ENCODE assay signal across 9 mouse cellular contexts in the genomic region with DNA sequence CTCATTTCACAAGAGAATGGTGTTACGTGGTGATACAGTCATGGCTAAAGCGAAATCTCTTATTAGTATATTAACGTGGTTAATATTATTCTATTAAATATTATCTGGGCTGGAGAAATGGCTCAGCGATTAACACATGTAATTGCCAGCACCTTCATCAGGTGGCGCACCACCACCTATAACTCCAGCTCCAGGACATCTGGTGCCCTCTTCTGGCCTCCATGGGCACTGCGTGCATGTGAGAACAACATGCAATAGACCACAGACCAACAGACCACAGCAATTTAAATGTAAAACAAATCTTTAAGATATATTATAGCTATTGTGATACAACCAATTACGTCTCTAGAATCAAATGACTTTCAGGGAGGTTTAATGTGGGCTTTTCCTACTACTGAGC. TPM values are rescaled to one million over a fixed set of nuclear protein-coding genes. Genes with fewer than 3 reads are reported as not detected.
DNase-seq lines count a peak whose midpoint lies in the region; ATAC-seq and TF ChIP-seq lines count a peak whose summit lies in the region.
"Had no signal": no experiment of that assay in that cellular context is flagged by ENCODE, and none has a peak within 500 bp of the region (broad histone marks: within the 10 kb centered on the region; RNA-seq: fewer than 3 reads in every experiment).

No protein-coding gene starts in this region.

- ATAC-seq in kidney, postnatal 0 days (replicated peaks; ENCODE audit: low FRiP score, low read depth): no peak
- no peak for ATAC-seq in megakaryocyte, adult 5-6 weeks (ENCODE audit: poor library complexity, severe bottlenecking)

- H3K9ac ChIP-seq in kidney, postnatal 0 days (ENCODE audit: low read depth, low read length): no peak overlapping the region

- H3K27me3 ChIP-seq in kidney, postnatal 0 days (ENCODE audit: insufficient read depth, low read length): no peaks in the 10 kb centered on the region

- H3K4me1 ChIP-seq in kidney, postnatal 0 days (replicated peaks; ENCODE audit: insufficient read depth, low read length): no peaks in the 10 kb centered on the region

- H3K4me3 ChIP-seq in kidney, postnatal 0 days (replicated peaks; ENCODE audit: low read depth, low read length): no peak overlapping the region

- no peak overlapping the region for H3K27ac ChIP-seq in kidney, postnatal 0 days

- DNase-seq in layer of hippocampus, postnatal 10 days (ENCODE audit: low spot score in 2 of 2): peak; percentile 73 to 74
- DNase-seq in layer of hippocampus, adult 9-11 months: no peak
- DNase-seq in NIH3T3 (ENCODE audit: low read depth): peak; percentile 69
- DNase-seq in cerebellum, adult 9-11 months: peak; percentile 62
- no peak for DNase-seq in kidney, postnatal 0 days (ENCODE audit: low spot score)
- DNase-seq in skeletal muscle tissue, adult 2 months (ENCODE audit: low read depth, low spot score): peak; percentile 39
- no peak for DNase-seq in Muller cell, postnatal 12 days (ENCODE audit: inconsistent ontology term)

- TF ChIP-seq CTCF in kidney, postnatal 0 days (IDR thresholded peaks at IDR 0.05; ENCODE audit: low read depth): peak; percentile 74

- 81% methylated on average over 7 of the region's 7 CpGs for WGBS in kidney, postnatal 0 days

- H3K4me2 ChIP-seq in kidney, postnatal 0 days (ENCODE audit: low read length): no peak overlapping the region

- no peaks in the 10 kb centered on the region for H3K9me3 ChIP-seq in kidney, postnatal 0 days (replicated peaks; ENCODE audit: low read length)

- no peaks in the 10 kb centered on the region for H3K36me3 ChIP-seq in kidney, postnatal 0 days (ENCODE audit: insufficient read depth, low read length)

RNA-seq across cellular contexts. Expression of a gene that starts 0.7 kb away (rescaled TPM):
- total RNA-seq in layer of hippocampus, postnatal 10 days (2021): 1 to 10 TPM; 6.4 to 8.4 TPM
- polyA plus RNA-seq in kidney, postnatal 0 days (2015; fragmentation: Nextera tagmentation; extraction: Ambion mirVana): 3.2 and 3.6 TPM in 2 replicates
- not detected in 2 replicates for total RNA-seq in megakaryocyte, adult 5-6 weeks (2015)
- not detected in 2 replicates for total RNA-seq in megakaryocyte, adult 5-6 weeks (2017)

RNA-seq across cellular contexts. Expression of a gene that starts 53.9 kb away (rescaled TPM):
- 1 to 10 TPM; 1.5 to 2.4 TPM for total RNA-seq in layer of hippocampus, postnatal 10 days (2021)
- 3.5 and 3.9 TPM in 2 replicates for polyA plus RNA-seq in kidney, postnatal 0 days (2015; fragmentation: Nextera tagmentation; extraction: Ambion mirVana)
- total RNA-seq in megakaryocyte, adult 5-6 weeks (2015): not detected in 2 replicates
- total RNA-seq in megakaryocyte, adult 5-6 weeks (2017): not detected in 2 replicates

RNA-seq across cellular contexts. Expression of a gene that starts 59.0 kb away (rescaled TPM):
- total RNA-seq in layer of hippocampus, postnatal 10 days (2021): not detected
- polyA plus RNA-seq in kidney, postnatal 0 days (2015; fragmentation: Nextera tagmentation; extraction: Ambion mirVana): not detected in 2 replicates
- total RNA-seq in megakaryocyte, adult 5-6 weeks (2015): not detected in 2 replicates
- not detected in 2 replicates for total RNA-seq in megakaryocyte, adult 5-6 weeks (2017)
- polyA plus RNA-seq: frontal cortex, adult 2 months had no signal

Comparison
In these comparisons a context has a peak if more than half of its experiments do, and no peak if none do; other contexts are left out.
1. DNase-seq: peak in layer of hippocampus, postnatal 10 days (2 of 2), NIH3T3 (single experiment), cerebellum, adult 9-11 months (single experiment) and skeletal muscle tissue, adult 2 months (single experiment); none in layer of hippocampus, adult 9-11 months (single experiment), kidney, postnatal 0 days (single experiment) and Muller cell, postnatal 12 days (single experiment).
2. RNA of a gene that starts 0.7 kb away (total RNA-seq): 6.4 to 8.4 TPM in layer of hippocampus, postnatal 10 days; not detected in megakaryocyte, adult 5-6 weeks; every median in the first group is over 4 times any median in the second.